Mouse (Mus musculus): ENCODE measurements around the gene Ckap2.

DNA sequence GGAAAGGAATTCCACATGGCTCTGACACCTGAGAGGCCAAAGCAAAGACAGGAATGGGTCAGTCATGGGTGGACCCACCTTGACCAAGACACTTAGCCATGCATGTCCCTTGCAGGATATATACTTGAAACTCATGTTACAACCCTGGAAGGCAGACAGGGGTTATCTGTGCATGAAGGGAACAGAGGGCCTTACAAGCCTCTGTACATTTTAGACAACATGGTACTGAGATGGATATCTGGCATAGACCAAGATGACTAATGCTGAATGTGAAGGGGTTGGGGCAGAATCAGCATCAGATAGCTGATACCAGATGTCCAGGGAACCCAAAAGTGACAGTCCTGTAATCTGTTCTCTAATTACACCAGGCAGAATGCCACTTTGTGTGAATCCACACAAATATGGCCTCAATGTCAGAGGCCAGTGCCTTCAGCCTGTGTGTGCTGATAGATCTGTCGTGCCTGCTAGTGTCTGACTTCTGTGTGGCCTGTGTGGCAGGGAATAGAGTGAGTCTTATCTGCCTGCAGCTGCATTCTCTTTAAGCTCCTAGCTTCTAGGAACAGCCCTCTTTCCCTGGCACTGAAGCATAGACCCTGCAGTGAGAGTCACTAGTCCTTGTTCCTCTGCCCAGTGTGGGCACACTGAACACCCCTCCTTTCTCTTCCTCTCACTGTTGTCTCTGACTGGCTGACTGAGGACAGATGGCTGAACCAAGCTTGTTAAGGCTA, 41.7 kb downstream of the Ckap2 start:
- TF ChIP-seq CTCF (IDR thresholded peaks at IDR 0.05; ENCODE audit: borderline replicate concordance, insufficient read depth, low read length) (no peak), POLR2A (IDR thresholded peaks at IDR 0.05; ENCODE audit: low read depth, low read length) (no peak)
